Mouse (Mus musculus) cortical plate, adult 2 months (tissue): ENCODE data around the gene Kif16b. TPM values are rescaled to one million over a fixed set of nuclear protein-coding genes. Genes with fewer than 3 reads are reported as not detected.

Source experiments
- H3K27ac ChIP-seq: fragments of 200-500 bp; 2 replicates; pipeline ENCODE4 v1.5.1; 2012; ENCODE audit warnings: low read length, control low read depth, inconsistent platforms; ENCODE audit not compliant: insufficient read depth
- H3K4me1 ChIP-seq: fragments of 200-500 bp; 2 replicates; pipeline ENCODE4 v1.6.1; 2011; ENCODE audit warnings: low read length; ENCODE audit not compliant: control insufficient read depth, insufficient read depth
- H3K4me3 ChIP-seq: fragments of 200-500 bp; 2 replicates; pipeline ENCODE4 v1.5.1; 2011; ENCODE audit warnings: mild to moderate bottlenecking, low read length, control low read depth; ENCODE audit not compliant: insufficient read depth
- CTCF ChIP-seq: fragments of 200-500 bp; IDR thresholded peaks from 2 replicates; pipeline ENCODE4 v1.5.1; 2011; ENCODE audit warnings: mild to moderate bottlenecking, control low read depth, low read length; ENCODE audit not compliant: insufficient read depth; ENCODE audit errors: extremely low read depth
- POLR2A ChIP-seq: fragments of 200-500 bp; IDR thresholded peaks from 2 replicates; pipeline ENCODE4 v1.6.1; 2011; ENCODE audit warnings: mild to moderate bottlenecking, low read length, control low read depth; ENCODE audit not compliant: insufficient read depth; ENCODE audit errors: extremely low read depth
- polyA plus RNA-seq: library from polyadenylated mRNA; depleted of rRNA; stranded (reverse); fragments of >200 nt; gene quantifications from 2 replicates; pipeline ENCODE4 v1.2.3, GENCODE M21; 2012

Gene Kif16b
- polyA plus RNA-seq, 1 experiment: 8.1 TPM

DNA sequence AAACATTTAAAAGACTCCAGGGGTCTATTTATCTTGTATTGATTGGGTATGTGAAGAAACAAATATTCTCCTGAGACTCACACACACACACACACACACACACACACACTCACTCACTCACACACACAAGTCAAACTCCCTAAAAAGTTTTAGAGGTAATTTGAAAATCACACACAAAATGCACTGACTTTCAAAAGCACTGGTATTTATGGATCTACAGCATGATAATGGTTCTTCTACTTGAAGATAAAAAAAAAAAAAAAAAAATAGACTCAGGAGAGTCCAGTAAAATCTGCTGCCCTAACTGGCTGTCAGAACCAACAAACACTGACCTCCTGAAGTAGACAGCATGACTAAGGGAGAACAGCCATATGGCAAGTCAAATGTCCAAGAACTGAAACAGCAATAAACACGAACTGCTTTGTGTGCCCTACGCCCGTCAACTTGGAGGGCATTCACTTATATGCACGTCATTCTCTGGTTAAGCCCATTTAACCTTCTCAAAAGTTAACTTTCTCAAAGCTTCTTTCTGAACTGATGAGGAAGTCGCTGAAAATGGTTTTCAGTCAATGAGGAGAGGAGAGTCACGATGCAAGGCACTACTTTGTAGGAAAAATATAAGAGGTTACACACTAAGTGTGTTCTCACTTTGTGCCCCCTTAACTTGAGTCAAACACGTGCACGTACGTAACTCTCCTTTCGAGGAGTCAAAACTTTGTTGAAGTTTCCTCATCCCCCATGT lies 1.0 kb downstream of the Kif16b start:
- Histone ChIP-seq H3K27ac (no peak overlapping the region), H3K4me3 (peak overlapping the region; percentile 46; the same call in 1 of the 2 replicates), H3K4me1 (peaks cover 5% of the 10 kb centered on the region)
- no peak for TF ChIP-seq POLR2A
- no peak for TF ChIP-seq CTCF

DNA sequence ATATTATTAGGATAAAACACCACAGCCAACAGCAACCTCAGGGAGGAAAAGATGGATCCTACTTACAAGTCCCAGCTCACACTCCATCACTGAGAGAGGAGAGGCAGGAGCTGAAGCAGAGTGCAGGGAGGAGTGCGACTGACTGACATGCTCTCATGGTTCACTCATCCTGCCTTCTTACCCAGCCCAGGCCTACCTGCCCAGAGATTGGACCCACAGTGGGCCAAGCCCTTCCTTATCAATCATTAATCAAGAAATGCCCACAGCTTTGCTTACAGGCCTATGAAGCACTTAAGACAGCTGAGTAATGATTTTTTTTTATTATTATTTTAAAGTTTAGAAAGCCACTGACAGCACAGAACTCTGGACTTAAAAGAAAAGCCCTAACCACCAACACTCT lies 7.6 kb downstream of the Kif16b start:
- H3K4me1 ChIP-seq: no peaks in the 10 kb centered on the region
- TF ChIP-seq POLR2A (no peak), CTCF (no peak)
- no peak overlapping the region for H3K4me3 ChIP-seq
- H3K27ac ChIP-seq: no peak overlapping the region

DNA sequence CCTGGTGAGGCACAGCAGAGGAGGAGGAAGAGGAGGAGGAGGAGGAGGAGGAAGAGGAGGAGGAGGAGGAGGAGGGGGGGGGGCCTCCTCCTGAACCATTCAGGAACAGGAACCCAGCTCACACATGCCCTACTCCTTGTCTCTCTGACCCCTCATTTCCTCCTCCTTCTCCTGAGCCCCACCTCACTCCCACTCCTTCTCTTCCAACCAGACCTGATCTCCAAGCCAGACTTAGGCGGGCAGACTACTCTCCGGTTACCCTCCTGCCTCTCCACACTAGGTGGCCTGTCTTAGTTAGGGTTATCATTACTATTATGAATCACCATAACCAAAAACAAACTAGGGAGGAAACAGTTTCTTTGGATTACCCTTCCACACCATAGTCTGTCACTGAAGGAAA lies 10.0 kb downstream of the Kif16b start:
- H3K27ac ChIP-seq: no peak overlapping the region

DNA sequence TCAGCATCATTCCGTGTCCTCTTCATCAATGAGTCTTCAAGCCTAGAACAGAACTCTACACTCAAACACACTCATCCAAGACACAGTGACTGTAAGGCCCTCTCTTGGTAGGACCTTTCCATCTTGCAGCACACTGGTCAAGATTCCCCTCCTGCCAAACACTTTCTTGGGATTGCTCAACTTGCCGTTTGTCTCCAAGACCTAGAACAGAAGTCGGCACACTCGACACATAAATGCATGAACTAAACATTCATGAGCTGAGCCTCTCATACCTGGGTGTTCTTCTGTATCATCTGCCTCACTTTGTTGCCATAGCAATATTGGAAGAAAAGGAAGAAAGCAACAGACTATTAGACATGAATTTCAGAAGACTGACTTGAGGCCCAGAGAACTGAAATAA lies 16.9 kb downstream of the Kif16b start:
- Histone ChIP-seq H3K27ac (no peak overlapping the region), H3K4me3 (no peak overlapping the region), H3K4me1 (peaks cover 10% of the 10 kb centered on the region)
- no peak for TF ChIP-seq POLR2A
- no peak for TF ChIP-seq CTCF

More for the DNA sequence above, 10.0 kb downstream of the Kif16b start:
- H3K4me1 ChIP-seq: no peaks in the 10 kb centered on the region
- TF ChIP-seq CTCF: no peak
- no peak for TF ChIP-seq POLR2A
- no peak overlapping the region for H3K4me3 ChIP-seq

DNA sequence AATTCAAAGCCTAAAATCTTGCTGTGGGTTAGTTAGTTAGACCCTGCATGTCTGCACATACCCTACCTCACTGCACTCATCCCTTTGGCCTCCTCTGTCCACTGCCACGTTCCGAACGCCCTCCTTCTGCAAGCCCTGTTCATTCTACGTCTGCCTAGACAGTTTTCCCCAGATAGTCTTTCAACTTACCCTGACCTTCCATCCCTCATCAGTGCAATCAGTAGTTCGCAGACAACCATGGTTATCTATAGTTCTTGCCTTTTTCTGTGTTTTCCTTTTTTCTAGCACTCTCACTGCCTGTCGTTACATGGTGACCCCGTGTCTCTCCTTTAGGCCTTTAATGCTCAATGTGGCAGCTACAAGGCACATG lies 17.7 kb downstream of the Kif16b start:
- Histone ChIP-seq H3K4me1 (peaks cover 12% of the 10 kb centered on the region), H3K27ac (0 out of 2 replicates have a peak overlapping the region, but pooled peaks have one; percentile 17), H3K4me3 (no peak overlapping the region)
- TF ChIP-seq CTCF: no peak
- no peak for TF ChIP-seq POLR2A

DNA sequence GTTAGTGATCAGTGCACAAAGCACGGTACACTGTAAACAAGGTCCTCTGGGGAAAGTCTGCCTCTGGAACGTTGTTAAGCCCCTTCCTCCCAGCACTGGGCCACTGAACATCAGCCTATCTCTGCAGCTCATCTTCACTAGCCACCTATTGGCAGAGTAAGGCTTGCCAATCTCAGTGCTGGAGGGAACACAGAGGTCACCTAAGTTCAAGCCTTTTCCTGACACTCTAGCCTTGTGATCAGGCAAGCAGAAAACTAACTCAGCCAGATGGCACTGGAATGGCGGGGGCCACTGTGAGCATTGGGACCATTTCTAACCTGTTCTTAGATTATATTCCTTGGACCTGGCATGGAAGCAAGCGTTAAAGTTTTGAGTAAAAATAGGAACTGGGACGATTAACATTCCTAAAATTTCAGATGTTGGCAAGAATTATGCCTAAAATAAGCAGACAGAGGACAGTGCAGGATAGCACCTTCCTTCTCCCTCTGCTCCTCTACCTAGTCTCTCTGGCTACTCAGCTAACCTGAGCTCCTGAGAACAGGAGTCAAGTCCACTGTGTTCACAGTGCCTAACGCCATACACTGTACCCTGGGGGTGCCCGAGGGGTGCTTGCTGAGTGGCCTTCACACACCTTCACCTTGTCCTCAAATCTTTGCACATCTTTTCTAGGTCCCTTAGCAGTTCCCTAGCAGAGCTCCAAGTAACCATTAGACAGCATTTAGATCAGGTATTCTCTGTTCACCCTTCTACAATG lies 18.3 kb downstream of the Kif16b start:
- peaks cover 12% of the 10 kb centered on the region for H3K4me1 ChIP-seq
- no peak overlapping the region for H3K4me3 ChIP-seq
- 0 out of 2 replicates have a peak overlapping the region, but pooled peaks have one; percentile 17 for H3K27ac ChIP-seq
- TF ChIP-seq POLR2A (no peak), CTCF (no peak)

DNA sequence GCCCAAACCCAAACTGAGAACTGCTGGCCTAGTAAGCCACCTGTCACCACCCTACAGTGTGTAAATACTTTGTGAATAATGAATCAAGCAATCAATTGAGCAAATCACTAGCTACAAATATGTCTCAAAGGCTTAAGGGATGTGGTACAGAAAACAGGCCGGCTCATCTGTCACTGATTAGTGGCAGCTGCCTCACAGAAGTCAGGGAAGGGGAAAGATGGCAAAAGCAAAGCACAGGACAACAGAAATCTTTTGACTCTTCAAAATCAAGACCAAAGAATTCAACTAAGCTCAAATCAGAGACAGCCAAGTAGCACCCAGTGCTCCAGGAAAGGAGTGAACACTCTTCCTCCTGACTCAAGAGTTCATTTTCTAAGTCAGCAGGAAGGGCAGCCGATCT lies 18.9 kb downstream of the Kif16b start:
- Histone ChIP-seq H3K4me3 (no peak overlapping the region), H3K27ac (no peak overlapping the region), H3K4me1 (peaks cover 12% of the 10 kb centered on the region)
- TF ChIP-seq CTCF: no peak
- no peak for TF ChIP-seq POLR2A

DNA sequence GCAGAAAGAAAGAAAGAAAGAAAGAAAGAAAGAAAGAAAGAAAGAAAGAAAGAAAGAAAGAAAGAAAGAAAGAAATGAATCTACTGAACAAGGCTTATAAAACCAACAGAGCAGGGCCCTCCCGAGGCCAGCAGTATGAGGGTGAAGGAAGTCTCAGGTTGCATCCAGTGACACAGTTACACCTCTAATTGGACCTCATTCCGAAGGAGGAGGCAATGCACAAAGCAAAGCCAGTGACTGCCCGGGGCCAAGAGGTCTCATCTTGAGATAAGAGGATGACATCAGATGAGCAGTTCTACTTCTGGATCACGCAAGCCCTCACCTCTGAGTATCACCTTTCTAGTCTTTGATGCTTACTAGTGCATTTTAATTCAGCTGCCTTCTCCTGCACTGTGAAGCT lies 20.2 kb downstream of the Kif16b start:
- peaks cover 12% of the 10 kb centered on the region for H3K4me1 ChIP-seq
- 0 out of 2 replicates have a peak overlapping the region, but pooled peaks have one; percentile 44 for H3K27ac ChIP-seq
- no peak overlapping the region for H3K4me3 ChIP-seq
- TF ChIP-seq POLR2A (no peak), CTCF (no peak)

DNA sequence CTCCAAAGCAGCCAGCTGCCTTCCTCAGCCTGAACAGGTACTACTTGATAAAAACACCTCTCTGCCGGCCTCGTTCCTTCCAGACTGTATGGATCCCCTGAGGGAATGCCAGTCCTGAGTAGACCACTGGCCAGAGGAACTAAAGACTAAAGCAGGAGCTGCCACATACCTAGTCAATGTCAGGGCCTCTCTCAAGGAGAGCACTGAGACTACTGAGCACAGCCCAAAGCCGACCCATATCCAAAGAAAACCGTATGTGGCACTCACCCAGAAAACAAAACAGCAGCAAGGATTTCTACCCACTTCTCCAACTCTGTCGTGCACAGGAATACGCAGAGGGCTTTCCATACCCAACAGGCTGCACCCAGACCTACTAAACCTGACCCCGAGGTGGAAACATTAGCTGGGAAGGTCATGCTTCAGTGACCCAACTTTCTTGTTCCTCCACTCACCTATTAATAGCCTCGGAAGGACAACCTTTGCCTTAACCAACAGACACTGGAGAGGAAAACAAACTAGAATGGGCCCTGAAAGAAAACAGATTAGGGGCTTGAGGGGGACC lies 22.0 kb downstream of the Kif16b start:
- Histone ChIP-seq H3K4me3 (no peak overlapping the region), H3K4me1 (peaks cover 11% of the 10 kb centered on the region), H3K27ac (no peak overlapping the region)
- TF ChIP-seq CTCF (no peak), POLR2A (no peak)

DNA sequence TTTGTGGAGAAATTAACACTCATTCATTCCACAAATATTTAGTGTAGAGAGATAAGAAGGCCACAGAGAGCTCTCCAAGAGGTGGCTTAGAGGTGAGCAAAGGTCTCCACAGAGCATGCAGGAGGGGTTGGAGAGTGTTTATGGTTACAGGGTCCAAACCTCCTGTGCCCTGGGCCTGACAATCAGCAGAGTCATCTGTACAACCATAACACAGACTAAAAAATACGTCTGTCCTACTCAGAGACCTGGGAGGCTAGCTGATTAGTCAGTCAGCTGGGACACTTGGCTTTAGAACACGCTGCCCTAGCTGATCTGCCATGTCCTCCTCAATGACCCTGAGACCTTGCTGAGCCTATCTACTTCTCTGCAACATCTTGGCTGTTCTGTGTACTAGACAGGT lies 24.7 kb downstream of the Kif16b start:
- Histone ChIP-seq H3K4me3 (no peak overlapping the region), H3K27ac (no peak overlapping the region), H3K4me1 (peaks cover 4% of the 10 kb centered on the region; the same call in 1 of the 2 replicates)
- no peak for TF ChIP-seq CTCF
